Mouse (Mus musculus) liver, postnatal 0 days (tissue): ENCODE measurements at regions not wholly inside any gene's neighbourhood (a gene's known extent, or its start where the extent isn't known, plus 50 kb on each side); places are given as distances from the start of the nearest gene placed in this dataset.

Experiments used
- CTCF ChIP-seq: sonication (generic); IDR thresholded peaks from 2 replicates; pipeline ENCODE4 v1.5.1; 2016; ENCODE audit warnings: antibody characterized with exemption, low read depth
- EP300 ChIP-seq: IDR thresholded peaks from 2 replicates; pipeline ENCODE4 v1.6.1; 2016; ENCODE audit warnings: antibody characterized with exemption, low read depth, mild to moderate bottlenecking

DNA sequence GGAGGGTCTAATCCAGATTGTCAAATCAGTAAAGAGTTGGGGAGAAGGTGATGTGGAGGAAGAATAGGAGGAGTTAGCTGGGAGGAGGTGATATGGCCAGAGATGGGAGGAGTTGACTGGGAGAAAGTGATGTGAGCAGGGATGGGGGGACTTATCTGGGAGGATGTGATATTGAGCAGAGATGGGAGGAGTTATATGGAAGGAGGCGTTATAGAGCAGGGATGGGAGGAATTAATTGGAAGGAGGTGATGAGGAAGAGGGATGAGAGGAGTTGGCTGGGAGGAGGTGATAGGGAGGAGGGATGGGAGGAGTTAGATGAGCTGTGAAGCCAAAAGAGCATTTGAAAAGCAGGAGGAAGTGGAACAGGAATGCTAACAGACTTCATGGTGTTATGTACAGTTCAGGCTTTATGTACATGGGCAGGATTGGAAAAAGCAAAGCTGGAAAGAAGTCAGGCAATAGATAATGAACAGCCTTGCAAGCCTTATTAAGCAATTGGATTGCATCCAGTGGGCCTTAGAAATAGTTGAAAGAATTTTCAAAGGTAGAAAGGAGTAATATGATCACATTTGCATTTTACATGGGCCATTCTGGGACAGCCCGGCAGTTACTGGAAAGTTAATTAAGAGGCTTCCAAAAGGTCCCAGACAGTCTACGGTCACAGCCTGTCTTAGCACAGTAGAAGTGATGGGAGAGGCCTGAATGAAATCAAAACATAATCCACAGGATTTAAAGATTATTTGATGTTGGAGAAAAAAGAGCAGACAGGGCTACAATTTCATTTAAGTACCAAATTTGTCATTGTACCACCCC lies 357.4 kb downstream of the Tmem135 start:
- no peak for TF ChIP-seq CTCF
- no peak for TF ChIP-seq EP300
